Mouse (Mus musculus) naive thymus-derived CD4-positive, alpha-beta T cell, adult 2 months (primary cell): Measurements from ENCODE around the gene Gm21173.
"Not testable (repeated sequence)": the region's sequence is repeated elsewhere in the genome, so short reads cannot be mapped to it uniquely, and the experiment has no call there.

Source experiments
- DNase-seq: peaks from one replicate; pipeline ENCODE4 v3.0.0-alpha.2; 2011; ENCODE audit warnings: low read depth

Gm21173 gene

DNA sequence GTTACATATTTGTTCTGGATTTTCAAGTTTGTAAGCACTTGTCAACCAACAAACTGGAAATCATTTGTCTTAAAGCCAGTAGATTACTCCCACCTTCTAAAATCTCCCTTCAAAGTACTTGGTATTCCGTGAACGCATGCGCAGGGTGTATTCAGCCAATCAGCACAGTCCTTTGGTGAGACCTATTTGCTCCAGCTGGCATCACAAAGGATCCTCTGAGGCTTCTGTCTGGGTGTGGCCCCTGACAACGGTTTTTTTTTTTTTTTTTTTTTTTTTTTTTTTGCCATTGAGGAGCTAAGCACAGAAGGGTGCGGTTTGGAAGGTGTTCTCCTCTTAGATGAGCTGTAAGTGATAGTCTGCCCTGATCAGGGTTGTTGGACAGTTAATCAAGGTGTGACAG lies at the start of gene Gm21173:
Gene Gm21173, plus strand, starts transcription at position 301 of the 400 bp plus-strand sequence.
- DNase-seq: not testable (repeated sequence)
